Mouse (Mus musculus) thymus, adult 2 months (tissue): ENCODE results near the gene Gpt2.

Experiments
- CTCF ChIP-seq: fragments of 200-500 bp; IDR thresholded peaks from 2 replicates; pipeline ENCODE4 v1.5.1; 2012; ENCODE audit warnings: mild to moderate bottlenecking, control low read depth, low read length, moderate library complexity, borderline replicate concordance; ENCODE audit not compliant: control insufficient read depth, poor library complexity, insufficient read depth; ENCODE audit errors: extremely low read depth
- POLR2A ChIP-seq: fragments of 200-500 bp; IDR thresholded peaks from 2 replicates; pipeline ENCODE4 v1.6.1; 2012; ENCODE audit warnings: mild to moderate bottlenecking, low read length, control low read depth, moderate library complexity; ENCODE audit not compliant: control insufficient read depth, poor library complexity, insufficient read depth; ENCODE audit errors: extremely low read depth

DNA sequence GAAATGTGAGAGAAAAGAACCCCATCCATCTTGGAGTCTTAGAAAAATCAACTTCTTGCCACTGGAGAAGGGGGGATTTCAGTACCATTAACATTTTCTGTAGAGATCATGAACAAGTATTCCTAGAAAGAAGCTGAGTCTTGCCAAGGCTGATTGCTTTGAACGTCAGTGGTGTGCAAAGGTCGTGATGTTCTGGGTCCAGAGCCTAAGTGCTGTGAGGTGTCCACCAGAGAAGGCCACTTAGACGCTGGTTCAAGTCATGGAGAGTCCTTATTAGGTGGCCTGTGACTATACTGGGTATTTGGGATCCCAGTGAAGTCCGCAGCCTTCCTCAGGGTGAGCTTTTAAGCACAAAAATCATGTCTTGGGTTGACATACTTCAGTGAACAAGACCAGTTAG lies 26.3 kb upstream of the Gpt2 start:
- TF ChIP-seq POLR2A (no peak), CTCF (no peak)
